Mouse (Mus musculus) layer of hippocampus, adult 8-10 months (tissue): ENCODE results near the gene Rasgrf2. TPM values are rescaled to one million over a fixed set of nuclear protein-coding genes. Genes with fewer than 3 reads are reported as not detected.

Experiments used
- DNase-seq, 2 experiments: peaks; one replicate each; pipeline ENCODE4 v3.0.0; 2022; ENCODE audit warnings: low spot score in 2 of 2
- total RNA-seq, 4 experiments: library from RNA; stranded (reverse); gene quantifications; 2 replicates each; pipeline ENCODE4 v1.2.4; 2022

The Rasgrf2 gene
- total RNA-seq, 4 experiments from 2014 or later = 114 to 117 (median 115) TPM

- no peak for DNase-seq
These were observed 89.6 kb downstream of the Rasgrf2 start for GRCm38 (mm10) chr13:92041584-92042563.

GRCm38 (mm10) chr13:92030364-92031057, 100.9 kb downstream of the Rasgrf2 start:
- DNase-seq = no peak

- no peak for DNase-seq
These were observed 101.8 kb downstream of the Rasgrf2 start for GRCm38 (mm10) chr13:92029666-92030065.

- no peak for DNase-seq
These were observed 103.5 kb downstream of the Rasgrf2 start for GRCm38 (mm10) chr13:92027951-92028350.

- no peak for DNase-seq
These were observed 104.8 kb downstream of the Rasgrf2 start for GRCm38 (mm10) chr13:92026651-92027050.

- no peak for DNase-seq
These were observed 106.3 kb downstream of the Rasgrf2 start for GRCm38 (mm10) chr13:92025124-92025523.

GRCm38 (mm10) chr13:92022202-92022601, 109.3 kb downstream of the Rasgrf2 start:
- no peak for DNase-seq

GRCm38 (mm10) chr13:91996929-91997328, 134.5 kb downstream of the Rasgrf2 start:
- no peak for DNase-seq

- DNase-seq = no peak
These were observed 140.0 kb downstream of the Rasgrf2 start for GRCm38 (mm10) chr13:91991412-91991811.

GRCm38 (mm10) chr13:91990709-91991284, 140.7 kb downstream of the Rasgrf2 start:
- DNase-seq = no peak

- DNase-seq = no peak
These were observed 143.1 kb downstream of the Rasgrf2 start for GRCm38 (mm10) chr13:91988378-91988777.

- no peak for DNase-seq
These were observed 144.5 kb downstream of the Rasgrf2 start for GRCm38 (mm10) chr13:91986958-91987357.

GRCm38 (mm10) chr13:91985915-91986589, 145.4 kb downstream of the Rasgrf2 start:
- DNase-seq = no peak

GRCm38 (mm10) chr13:91985019-91985418, 146.4 kb downstream of the Rasgrf2 start:
- DNase-seq = no peak

- no peak for DNase-seq
These were observed 149.4 kb downstream of the Rasgrf2 start for GRCm38 (mm10) chr13:91982080-91982479.

- no peak for DNase-seq
These were observed 150.0 kb downstream of the Rasgrf2 start for GRCm38 (mm10) chr13:91981414-91981813.

- no peak for DNase-seq
These were observed 154.5 kb downstream of the Rasgrf2 start for GRCm38 (mm10) chr13:91976971-91977370.

- DNase-seq = no peak
These were observed 154.9 kb downstream of the Rasgrf2 start for GRCm38 (mm10) chr13:91976541-91976940.

GRCm38 (mm10) chr13:91974154-91974553, 157.3 kb downstream of the Rasgrf2 start:
- DNase-seq = peak; percentile 36 to 40

- DNase-seq = no peak
These were observed 160.2 kb downstream of the Rasgrf2 start for GRCm38 (mm10) chr13:91971246-91971645.

GRCm38 (mm10) chr13:91956474-91956873, 175.0 kb downstream of the Rasgrf2 start:
- no peak for DNase-seq
